Mouse (Mus musculus) cerebellum, postnatal 4 days (tissue): ENCODE data around the gene P2ry1.

Experiments used
- DNase-seq, 2 experiments: peaks; one replicate each; pipeline ENCODE4 v3.0.0; 2022; ENCODE audit warnings: low spot score in 2 of 2, mixed read lengths in 1 of 2

Gene P2ry1

DNA sequence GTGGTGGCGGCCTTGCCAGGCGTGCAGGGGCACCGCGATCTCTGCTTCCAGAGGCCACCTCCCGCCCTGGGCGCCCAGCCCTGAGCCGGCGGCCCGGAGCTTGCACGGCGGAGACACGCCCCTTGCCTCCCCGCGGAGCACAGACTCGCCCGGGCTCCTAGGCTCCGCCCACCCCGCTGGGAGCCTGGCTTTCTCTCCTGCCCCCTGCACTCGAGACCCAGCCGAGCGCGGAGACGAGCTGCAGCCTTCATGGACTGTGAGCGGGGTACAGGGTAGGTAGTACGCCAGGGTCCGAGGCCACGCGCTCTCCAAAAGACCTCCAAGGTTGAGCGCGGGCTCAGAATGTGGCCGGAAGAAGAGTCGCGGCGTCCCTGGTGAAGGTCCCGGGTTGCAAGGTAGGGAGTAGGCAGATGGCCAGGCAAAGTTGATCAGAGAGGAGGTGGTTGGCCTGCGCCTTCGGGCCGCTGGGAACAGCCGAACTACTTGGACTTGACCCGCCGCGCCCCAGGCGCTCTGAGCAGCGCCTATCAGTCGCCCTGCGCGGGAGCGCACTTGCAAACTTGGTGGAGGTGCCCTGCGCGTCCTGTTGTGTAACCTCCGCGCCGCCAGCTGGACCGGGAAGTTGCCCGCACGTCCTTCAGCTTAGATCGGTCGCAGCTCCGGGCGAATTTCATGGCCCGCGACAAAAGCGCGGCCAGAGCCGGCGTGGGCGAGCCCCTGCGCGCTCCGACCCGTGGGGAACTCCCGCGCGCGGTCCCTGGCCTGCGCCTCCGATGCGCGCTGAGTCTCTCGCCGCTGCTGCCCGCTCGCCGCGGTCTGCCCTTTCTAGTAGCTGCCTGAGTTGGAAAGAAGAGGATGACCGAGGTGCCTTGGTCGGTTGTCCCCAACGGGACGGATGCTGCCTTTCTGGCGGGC lies at the start of gene P2ry1:
Gene P2ry1 (plus strand): TSS at position 209 of the 915 bp plus-strand sequence.
- peak; percentile 27 to 64 for DNase-seq

DNA sequence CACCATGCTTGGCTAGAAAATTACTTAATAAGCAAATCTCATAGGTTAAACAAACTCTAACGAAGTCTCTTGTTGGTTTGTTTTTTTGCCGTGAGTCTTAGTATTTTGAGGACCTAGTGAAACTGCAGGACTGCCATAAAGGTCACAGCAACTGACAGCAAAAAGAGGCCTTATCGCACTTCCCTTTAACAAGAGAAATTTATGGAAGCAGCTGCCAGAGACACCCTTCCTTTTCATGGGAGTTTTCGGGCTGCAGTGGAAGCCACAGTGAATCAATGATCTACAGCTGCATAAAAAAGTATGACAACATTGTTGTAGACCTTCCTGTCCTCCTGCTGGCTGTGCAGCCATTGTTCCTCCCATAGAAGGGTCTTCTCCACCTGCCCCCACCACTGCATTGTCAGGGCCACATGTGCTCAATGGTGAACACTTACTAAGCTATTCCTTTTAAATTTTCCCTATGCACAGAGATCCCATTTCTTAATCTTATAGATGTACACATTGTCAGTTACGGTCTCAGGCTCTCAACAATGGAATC lies 49.3 kb upstream of the P2ry1 start:
- DNase-seq, result no peak

DNA sequence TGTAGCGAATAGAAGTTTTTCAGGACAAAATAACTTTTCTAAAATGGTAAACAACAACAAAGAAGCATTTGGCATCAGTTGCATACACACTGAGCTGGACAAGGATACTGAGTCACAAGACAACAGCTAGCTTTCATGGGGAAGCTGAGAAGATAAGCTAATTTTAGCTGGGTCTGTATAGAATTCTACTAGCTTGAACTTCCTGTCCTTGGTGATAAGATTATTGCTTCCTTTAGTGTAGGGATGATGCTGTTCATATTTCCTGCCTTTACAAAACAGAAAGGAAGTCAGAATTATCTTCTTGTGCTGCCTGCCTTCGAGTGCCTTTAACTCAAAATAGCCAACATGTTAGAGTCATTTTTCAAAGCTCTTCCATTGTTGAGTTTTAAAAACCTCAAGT lies 48.5 kb upstream of the P2ry1 start:
- no peak for DNase-seq

DNA sequence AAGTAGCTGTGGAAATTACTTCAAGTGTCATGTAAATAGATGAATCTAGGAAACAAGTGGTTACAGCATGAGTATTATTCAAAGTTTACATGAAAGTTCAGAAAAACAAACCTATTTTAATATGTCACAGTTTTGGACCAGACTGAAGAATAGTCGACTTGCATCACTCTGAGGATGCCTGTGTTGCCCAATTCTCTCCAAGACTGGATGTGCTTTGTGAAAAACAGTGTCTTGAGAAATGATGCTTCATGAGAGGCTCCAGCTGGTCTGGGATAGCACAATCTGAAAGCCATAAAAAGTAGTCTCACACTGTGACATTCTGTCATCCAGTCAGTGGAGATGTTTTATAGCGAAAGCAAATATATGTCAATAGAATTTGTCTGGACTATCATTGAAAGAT lies 43.8 kb upstream of the P2ry1 start:
- no peak for DNase-seq

DNA sequence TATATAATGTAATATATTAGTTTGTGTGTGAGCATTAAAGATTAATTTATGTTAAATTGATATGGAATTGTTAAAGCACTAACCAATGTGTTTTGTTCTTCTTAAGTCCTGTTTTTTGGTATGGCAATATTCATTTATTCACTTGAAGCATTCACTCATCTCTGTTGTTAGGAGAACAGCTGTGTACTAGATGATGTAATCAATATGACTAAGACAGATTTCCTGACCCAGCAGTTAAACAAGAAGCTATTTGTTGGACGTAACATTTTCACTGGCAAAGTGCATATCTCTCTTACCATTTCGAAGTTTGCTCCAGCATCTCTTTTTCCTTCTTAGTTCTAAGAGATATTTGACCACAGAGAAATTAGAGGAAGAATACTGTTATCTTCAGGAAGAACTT lies 37.5 kb upstream of the P2ry1 start:
- DNase-seq, result no peak

DNA sequence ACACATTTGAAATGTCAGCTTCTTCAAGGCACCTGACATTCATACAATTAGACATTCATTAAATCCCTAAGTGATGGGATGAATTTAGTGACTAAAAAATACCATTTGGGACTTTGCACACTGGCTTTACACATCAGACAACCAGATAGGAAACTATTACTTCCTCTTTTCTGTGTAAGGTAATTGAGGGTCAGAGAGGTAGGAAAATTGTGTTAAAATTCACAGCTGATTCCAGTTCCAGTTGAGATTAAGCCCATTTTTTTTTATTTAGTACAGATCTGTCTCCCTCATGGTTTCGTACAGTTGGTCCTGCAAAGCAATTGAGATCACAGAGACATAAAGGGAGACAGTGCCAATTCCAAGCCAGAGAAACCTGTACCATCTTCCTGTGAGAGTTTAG lies 27.7 kb upstream of the P2ry1 start:
- no peak for DNase-seq

DNA sequence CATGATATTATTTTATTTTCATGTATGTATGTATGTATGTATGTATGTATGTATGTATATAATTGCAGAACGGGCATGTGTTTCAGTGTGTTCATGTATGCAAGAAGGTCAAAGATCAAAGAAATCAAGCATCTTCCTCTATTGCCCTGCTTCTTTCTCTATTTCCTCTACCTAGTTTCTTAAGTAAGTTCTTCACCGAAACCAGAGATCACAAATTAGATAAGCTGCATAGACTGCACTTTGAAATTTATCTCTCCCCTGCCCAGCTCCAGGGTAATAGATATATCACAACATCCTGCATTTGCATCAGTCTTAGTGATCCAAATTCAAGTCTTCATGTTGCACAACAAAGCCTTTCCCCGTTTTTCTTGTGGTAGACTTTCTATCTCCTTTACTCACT lies 20.5 kb upstream of the P2ry1 start:
- DNase-seq, result no peak

DNA sequence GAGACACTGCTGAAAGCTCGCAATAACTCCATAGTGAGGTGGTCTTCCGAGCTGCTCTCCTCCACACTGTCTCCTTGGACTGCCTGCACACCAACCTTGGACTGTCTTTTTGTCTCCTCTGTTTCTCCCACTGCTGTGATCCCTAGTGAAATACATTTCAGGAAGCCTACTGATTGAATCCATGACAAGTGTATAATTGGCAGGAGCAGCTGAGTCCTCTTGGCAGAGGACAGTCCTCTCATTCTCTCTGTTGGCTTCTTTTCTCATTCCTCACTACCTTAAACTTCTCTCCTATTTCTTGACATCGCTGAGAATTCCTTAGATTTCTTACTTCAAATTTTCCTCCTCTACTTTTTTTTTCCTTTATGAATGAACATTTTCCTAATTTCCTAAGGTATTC lies 4.5 kb upstream of the P2ry1 start:
- no peak for DNase-seq

DNA sequence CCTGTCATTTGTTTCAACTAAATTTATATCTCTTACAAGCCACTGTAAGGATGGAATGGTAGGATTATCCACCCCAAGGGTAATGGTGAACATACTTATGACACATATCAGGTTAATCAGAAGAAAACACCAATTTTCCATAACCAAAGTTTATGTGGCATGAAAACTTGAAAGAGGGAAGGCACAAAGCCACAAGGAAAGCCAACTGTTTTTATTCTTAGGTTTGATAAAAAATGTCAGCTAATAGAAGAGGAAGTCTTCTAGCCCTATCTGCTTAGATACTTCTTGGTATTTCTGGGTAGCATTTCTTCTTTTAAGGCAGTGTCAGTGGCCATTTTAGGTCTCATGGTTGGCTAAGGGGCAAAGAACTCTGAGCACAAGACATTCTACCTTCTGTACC lies 2.9 kb upstream of the P2ry1 start:
- no peak for DNase-seq

DNA sequence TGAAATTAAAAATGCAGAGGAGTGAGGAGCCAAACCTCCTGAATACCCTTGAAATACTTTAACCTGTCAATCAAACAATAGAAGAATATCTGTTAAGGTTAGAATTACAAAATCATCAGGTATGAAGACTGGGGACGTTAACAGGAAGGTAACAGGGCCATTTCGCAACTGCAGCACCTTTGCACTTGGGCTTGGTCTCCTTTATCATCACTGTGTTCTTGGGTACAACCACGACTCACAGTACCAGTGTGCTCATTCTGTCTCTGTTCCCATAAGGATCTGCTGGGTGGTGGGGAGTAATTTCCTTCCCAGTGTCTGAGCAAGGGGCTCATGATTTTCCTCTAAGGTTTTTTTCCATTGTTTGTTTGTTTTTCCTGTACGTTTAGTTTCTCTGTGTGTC lies 1.8 kb upstream of the P2ry1 start:
- no peak for DNase-seq

DNA sequence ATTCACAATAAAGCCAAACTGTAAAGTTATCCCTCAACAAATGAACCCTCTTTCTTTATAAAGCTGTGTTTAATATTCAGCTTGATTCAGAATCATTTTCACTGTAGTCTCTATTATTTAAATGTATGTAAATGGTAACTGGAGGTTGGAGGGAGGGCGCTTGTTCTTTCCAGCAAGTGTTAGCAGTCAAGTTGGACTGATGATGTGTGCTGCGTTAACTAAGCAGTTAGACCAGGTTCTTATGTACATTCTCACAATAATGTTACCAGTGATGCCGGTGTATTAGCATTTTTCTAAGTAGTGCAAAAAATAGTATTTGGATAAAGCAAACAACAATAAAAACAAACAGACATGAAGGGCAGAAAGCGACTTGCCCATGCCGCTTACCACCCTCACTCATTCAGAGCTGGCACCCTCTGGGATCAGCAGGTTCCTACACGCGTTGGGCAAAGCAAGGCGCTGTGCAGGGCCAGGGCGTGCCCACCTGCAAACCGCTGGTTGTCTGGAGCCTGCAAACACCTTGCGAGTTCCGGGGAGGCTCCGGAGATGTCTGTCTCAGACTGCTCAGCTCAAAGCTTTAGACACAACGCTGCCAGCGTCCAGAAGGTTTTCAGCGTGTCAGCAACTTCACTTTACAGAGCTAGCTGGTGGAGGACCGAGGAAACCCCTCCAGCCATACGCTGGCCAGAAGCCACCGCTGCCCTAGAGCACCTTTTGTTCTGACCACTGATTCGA lies 576 bp upstream of the P2ry1 start:
- no peak for DNase-seq

DNA sequence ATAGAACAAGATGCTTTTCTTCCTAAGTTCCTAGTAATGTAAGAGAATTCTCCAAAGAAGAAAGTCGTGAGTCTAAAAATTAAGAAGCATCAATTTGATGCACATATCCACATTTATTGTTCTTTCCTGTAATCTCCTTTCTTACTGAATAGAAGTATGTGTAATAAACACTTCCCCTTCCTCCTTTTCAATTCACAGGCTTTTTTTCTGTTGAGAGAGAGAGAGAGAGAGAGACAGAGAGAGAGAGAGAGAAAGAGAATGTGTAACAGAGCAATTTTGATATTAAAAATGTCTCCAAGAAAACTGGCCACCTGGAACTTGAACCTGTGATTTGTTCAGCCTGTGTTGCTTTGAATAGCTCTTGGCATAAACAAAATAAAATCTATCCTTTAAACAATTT lies 2.0 kb downstream of the P2ry1 start:
- no peak for DNase-seq

DNA sequence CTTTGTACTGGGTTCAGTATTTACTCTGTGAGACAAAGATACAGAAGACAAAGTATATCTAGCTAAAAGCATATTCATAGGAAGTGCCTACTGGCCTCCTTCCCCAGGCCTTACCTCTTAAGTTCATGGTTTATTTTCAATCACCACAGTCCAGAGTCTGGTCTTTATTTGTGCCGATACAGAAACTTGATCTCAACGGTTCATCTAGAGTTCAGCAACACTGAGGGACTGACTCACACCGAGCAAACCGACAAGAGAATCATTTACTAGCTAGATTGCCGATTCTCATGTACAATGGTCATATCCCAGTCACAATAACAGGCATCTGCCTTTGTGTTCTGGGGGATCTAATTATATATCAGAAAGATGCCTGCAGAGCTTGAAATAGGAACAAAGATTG lies 9.1 kb downstream of the P2ry1 start:
- DNase-seq, result no peak

DNA sequence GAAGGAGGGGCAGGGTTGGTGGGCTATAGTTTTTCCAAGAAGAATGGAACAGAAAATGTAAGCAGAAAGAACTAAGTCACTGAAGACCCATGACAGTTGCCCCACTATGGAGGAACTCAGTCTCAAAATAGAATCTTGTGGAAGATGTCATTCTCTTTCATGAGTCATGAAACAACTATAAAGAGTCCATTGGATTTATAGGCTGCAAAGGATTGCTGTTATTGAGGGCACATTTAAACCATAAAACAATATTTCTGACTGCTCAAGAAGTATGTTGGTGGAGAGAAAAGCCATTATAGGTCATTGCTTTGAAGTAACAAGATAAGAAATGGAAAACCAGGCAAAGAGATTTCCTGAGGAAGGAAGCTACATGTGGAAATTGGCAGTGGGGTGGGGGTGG lies 10.0 kb downstream of the P2ry1 start:
- DNase-seq, result no peak

DNA sequence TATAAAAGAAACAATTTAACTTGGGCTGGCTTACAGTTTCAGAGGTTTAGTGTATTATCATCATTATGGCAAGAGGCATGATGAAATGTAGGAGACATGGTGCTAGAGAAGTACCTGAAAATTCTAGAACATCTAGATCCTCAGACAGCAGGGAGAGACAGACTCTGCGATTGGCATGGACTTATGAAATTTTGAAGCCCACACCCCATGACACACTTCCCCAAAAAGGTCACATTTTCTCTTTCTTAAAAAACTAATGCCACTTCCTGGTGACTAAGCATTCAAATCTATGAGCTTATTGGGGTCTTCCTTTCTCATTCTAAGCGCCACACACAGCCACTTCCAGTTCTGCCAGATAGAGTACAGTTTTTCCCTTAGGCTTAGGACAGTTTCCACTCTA lies 14.1 kb downstream of the P2ry1 start:
- no peak for DNase-seq

DNA sequence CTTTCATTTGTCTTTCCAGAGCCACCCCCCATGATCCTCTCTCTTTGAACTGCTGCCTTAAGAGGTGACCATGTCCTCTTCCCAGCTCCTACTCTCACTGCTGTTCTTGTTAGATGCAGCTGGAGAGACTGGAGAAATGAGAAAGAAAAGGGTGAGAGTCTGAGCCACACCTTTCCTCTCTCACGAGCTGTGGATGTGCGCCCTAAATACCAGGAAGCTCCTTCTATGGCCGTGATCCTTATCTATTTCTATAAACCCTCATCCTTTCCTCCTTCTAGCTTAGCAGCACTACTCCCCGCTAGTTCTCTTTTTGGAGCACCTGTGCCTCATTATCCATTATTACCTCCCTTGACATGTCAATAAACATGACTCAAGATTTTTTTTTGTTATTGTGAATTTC lies 29.5 kb downstream of the P2ry1 start:
- DNase-seq, result no peak

DNA sequence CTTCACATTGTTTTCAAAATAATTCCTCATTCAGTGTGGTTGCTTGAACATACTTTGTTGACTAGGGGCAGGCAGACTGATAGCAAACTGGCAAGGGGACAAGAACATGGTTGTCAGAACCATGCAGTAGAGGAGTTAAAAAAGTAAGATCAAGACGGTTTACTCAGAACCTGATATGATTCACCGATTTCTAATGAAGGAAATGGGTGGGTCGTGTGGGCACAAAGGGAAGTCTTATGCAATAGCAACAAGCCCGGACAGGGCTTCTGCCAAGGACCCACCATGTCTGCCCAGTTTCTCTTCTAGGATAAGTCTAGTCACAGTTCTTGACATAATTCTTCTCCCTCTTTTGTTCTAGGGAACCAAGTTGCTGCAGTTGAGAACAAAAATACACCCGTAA lies 33.0 kb downstream of the P2ry1 start:
- no peak for DNase-seq

DNA sequence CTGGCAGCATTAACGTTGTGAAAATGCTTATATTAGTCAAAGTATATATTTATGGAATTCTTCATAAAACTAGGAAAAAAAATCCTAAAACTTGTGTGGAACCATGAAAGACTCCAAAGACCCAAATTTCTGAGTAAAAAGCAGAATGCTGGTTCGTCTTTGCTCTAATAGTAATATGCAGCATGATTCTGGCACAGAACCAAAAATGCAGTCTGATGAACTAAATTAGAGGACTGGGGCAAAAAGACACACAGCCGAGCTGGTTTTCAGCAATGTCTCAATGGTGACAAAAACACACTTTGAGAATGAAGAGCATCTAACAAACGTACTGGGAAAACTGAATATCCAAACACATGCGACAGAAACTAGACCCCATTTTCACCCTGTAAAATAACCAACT lies 37.3 kb downstream of the P2ry1 start:
- no peak for DNase-seq

DNA sequence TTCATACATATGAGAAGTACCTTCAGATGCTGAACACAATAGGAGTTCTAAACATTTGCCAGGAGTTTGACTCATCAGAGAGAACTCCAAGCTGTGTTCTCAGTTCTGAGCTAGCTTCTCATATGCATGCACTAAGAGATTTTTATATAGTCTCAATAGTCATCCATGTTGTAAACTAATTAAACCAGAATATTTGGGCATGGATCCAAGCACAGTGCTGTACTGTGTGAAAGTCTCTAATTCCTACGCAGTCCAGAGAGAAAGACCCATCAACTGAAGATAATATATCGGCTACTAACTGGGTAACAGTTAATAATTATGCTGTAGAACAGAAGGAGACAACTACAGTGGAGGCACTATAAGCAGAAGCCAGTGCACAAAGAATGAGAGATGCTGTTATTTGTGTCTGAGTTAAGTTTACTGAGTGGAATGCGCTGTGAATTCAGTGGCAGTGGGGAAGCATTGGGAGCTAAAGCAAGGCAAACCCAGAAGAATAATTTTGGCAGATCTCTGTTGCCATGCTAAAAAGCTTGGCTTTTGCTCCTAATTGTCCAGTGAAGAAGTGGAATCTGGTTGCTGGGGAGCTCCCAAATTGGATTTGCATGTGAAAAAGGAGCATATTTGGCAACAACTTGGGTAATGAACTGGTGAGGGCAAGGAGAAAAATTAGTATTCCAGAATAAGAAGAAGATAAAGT lies 47.5 kb downstream of the P2ry1 start:
- no peak for DNase-seq
